Mouse (Mus musculus): ENCODE measurements around the gene Gar1.

Gar1 gene

DNA sequence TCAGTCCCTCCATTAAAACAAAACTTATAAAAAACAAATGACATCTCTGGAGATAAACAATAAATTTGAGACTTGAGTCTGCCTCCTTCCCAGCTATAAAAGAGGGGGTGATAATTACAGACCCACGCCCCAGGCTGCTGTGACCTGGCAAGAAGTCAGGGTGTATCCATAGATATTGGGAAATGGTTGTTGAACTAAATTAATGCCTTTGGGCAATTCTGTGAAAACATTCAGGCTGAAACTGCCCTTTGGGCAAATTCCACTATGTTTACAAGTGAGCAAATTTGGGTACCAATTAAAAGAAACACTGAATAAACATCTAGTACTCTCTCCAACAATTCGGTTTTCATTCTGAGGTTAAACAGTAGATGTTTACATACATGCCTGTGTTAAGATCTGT is 32.2 kb downstream of the Gar1 start:
- no peak for DNase-seq

DNA sequence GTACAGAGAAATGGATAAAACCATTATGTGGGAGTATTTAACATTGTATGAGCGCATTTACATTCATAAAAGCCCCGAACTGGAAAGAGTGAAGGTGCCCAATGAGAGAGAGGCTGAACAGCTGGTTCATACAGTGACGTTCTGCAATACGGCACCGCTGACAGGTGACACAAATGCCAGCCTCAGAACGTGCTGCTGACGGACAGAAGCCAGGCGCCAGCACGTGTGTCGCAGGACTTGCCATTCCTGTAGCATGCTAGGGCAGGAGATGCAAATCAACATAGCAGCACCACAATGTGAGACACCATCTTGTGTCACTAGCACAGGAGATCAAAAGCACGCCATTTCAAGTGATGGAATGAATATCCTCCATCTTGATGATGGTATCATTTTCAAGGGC is 32.6 kb downstream of the Gar1 start:
- no peak for DNase-seq

DNA sequence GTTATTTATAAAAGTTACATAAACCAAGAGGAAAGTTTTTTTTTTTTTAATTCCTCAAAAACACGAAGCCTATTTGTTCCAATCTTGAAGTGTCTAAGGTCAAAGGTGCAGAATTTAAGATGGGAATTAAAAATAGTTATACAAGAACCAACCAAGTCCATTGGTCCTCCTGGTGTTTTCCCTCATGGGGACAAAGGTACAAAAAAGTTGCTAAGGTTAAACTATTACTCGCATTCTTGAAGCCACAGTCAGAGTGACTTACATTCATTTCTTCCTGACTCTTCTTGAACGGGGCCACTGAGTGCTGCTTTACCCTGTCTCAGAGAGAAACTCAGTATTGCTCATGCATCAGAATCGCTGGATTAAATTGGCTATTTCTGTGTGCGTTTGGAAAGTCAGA is 33.9 kb downstream of the Gar1 start:
- no peak for DNase-seq

- no peak for DNase-seq
Measured at GRCm38 (mm10) chr3:129793801-129794200, 37.4 kb downstream of the Gar1 start.

GRCm38 (mm10) chr3:129782746-129783145 is 48.5 kb downstream of the Gar1 start:
- DNase-seq = no peak

GRCm38 (mm10) chr3:129781435-129781834 is 49.8 kb downstream of the Gar1 start:
- no peak for DNase-seq

All from lung, postnatal 4 days (tissue).